Mouse (Mus musculus) cerebellum, adult 2 months (tissue): ENCODE measurements around the gene Tbpl1. TPM values are rescaled to one million over a fixed set of nuclear protein-coding genes. Genes with fewer than 3 reads are reported as not detected.

Source experiments
- DNase-seq, 2 experiments: peaks; one replicate each; pipeline ENCODE4 v3.0.0; 2021
- H3K27ac ChIP-seq: fragments of 200-500 bp; 2 replicates; pipeline ENCODE4 v1.5.1; 2012; ENCODE audit warnings: low read length, control low read depth, inconsistent platforms; ENCODE audit not compliant: insufficient read depth
- H3K27me3 ChIP-seq: fragments of 200-500 bp; 2 replicates; pipeline ENCODE4 v1.6.1; 2012; ENCODE audit warnings: inconsistent platforms, mild to moderate bottlenecking, low read length, moderate library complexity; ENCODE audit not compliant: control insufficient read depth, insufficient read depth
- H3K4me1 ChIP-seq: fragments of 200-500 bp; 2 replicates; pipeline ENCODE4 v1.6.1; 2011; ENCODE audit warnings: low read length; ENCODE audit not compliant: control insufficient read depth, insufficient read depth
- H3K4me3 ChIP-seq: fragments of 200-500 bp; replicated peaks from 2 replicates; pipeline ENCODE3; 2011; ENCODE audit warnings: mild to moderate bottlenecking, low read depth, low read length, control low read depth; ENCODE audit not compliant: insufficient read depth
- CTCF ChIP-seq: fragments of 200-500 bp; IDR thresholded peaks from 2 replicates; pipeline ENCODE4 v1.5.1; 2011; ENCODE audit warnings: low read depth, mild to moderate bottlenecking, control low read depth, low read length, moderate library complexity, borderline replicate concordance; ENCODE audit not compliant: insufficient read depth
- POLR2A ChIP-seq: fragments of 200-500 bp; IDR thresholded peaks from 2 replicates; pipeline ENCODE4 v1.6.1; 2011; ENCODE audit warnings: low read length, control low read depth, borderline replicate concordance; ENCODE audit not compliant: insufficient read depth
- WGBS: fragments of 180-500 bp; shearing (Covaris S2); methylation state at CpG from one replicate; pipeline ENCODE4 v1.1.7; 2018; 5-methylcytosine and 5-hydroxymethylcytosine counted together
- polyA plus RNA-seq: library from polyadenylated mRNA; depleted of rRNA; stranded (reverse); fragments of >200 nt; gene quantifications from 2 replicates; pipeline ENCODE4 v1.2.3, GENCODE M21; 2012; rRNA removed

Gene Tbpl1
- polyA plus RNA-seq, 1 experiment: 57.6 TPM

GRCm38 (mm10) chr10:22675848-22676630 lies 55.7 kb downstream of the Tbpl1 start:
- no peak for TF ChIP-seq CTCF
- TF ChIP-seq POLR2A: no peak
- Histone ChIP-seq H3K27ac (no peak overlapping the region), H3K4me1 (peaks cover 4% of the 10 kb centered on the region; the same call in 1 of the 2 replicates), H3K27me3 (no peaks in the 10 kb centered on the region), H3K4me3 (no peak overlapping the region)
- peak; percentile 43 to 57 for DNase-seq
- WGBS: 12% methylated on average over 13 of the region's 13 CpGs

GRCm38 (mm10) chr10:22674176-22674575 lies 57.6 kb downstream of the Tbpl1 start:
- Histone ChIP-seq H3K4me1 (peaks cover 4% of the 10 kb centered on the region; the same call in 1 of the 2 replicates), H3K27ac (no peak overlapping the region), H3K27me3 (no peaks in the 10 kb centered on the region), H3K4me3 (no peak overlapping the region)
- DNase-seq: no peak
- TF ChIP-seq CTCF: no peak
- no peak for TF ChIP-seq POLR2A
- 95% methylated on average over 8 of the region's 8 CpGs for WGBS

GRCm38 (mm10) chr10:22668509-22668908 lies 63.2 kb downstream of the Tbpl1 start:
- WGBS: 92% methylated on average over 13 of the region's 13 CpGs
- TF ChIP-seq POLR2A: no peak
- H3K4me1 ChIP-seq: no peaks in the 10 kb centered on the region

GRCm38 (mm10) chr10:22660286-22661000 lies 71.3 kb downstream of the Tbpl1 start:
- TF ChIP-seq CTCF (no peak), POLR2A (no peak)
- no peak overlapping the region for H3K4me3 ChIP-seq
- 0 out of 2 replicates have a peak overlapping the region, but pooled peaks have one; percentile 19 for H3K27ac ChIP-seq
- peaks cover 4% of the 10 kb centered on the region for H3K4me1 ChIP-seq
- 39% methylated on average over 5 of the region's 5 CpGs for WGBS
- H3K27me3 ChIP-seq: no peaks in the 10 kb centered on the region; the same call in 1 of the 2 replicates
- DNase-seq: peak; percentile 49 to 62

More at GRCm38 (mm10) chr10:22668509-22668908, 63.2 kb downstream of the Tbpl1 start:
- H3K4me3 ChIP-seq: no peak overlapping the region
- H3K27me3 ChIP-seq: no peaks in the 10 kb centered on the region
- H3K27ac ChIP-seq: no peak overlapping the region
- DNase-seq: no peak

GRCm38 (mm10) chr10:22659386-22659725 lies 72.4 kb downstream of the Tbpl1 start:
- Histone ChIP-seq H3K4me3 (no peak overlapping the region), H3K27me3 (no peaks in the 10 kb centered on the region; the same call in 1 of the 2 replicates), H3K27ac (no peak overlapping the region), H3K4me1 (peaks cover 4% of the 10 kb centered on the region)
- TF ChIP-seq POLR2A: no peak
- TF ChIP-seq CTCF: no peak
- WGBS: 86% methylated on average over 10 of the region's 10 CpGs
- DNase-seq: no peak

GRCm38 (mm10) chr10:22658534-22659385 lies 73.0 kb downstream of the Tbpl1 start:
- 24% methylated on average over 23 of the region's 23 CpGs for WGBS
- no peak overlapping the region for H3K4me3 ChIP-seq
- no peaks in the 10 kb centered on the region; the same call in 1 of the 2 replicates for H3K27me3 ChIP-seq
- H3K4me1 ChIP-seq: peaks cover 4% of the 10 kb centered on the region
- no peak for DNase-seq
- no peak overlapping the region for H3K27ac ChIP-seq
- TF ChIP-seq POLR2A (no peak), CTCF (no peak)

Other genes with a start within 250 kb of the Tbpl1 start
- gene Slc2a12, start 86.9 kb downstream of the Tbpl1 start, polyA plus RNA-seq: 1.3 and 2.8 TPM in 2 replicates
- 0.29 and 0.62 TPM in 2 replicates for gene Tcf21, start 88.2 kb upstream of the Tbpl1 start, polyA plus RNA-seq